Mouse (Mus musculus) liver, postnatal 0 days (tissue): ENCODE measurements around the gene Mex3a.

Experiments used
- CTCF ChIP-seq: sonication (generic); IDR thresholded peaks from 2 replicates; pipeline ENCODE4 v1.5.1; 2016; ENCODE audit warnings: antibody characterized with exemption, low read depth
- EP300 ChIP-seq: IDR thresholded peaks from 2 replicates; pipeline ENCODE4 v1.6.1; 2016; ENCODE audit warnings: antibody characterized with exemption, low read depth, mild to moderate bottlenecking

DNA sequence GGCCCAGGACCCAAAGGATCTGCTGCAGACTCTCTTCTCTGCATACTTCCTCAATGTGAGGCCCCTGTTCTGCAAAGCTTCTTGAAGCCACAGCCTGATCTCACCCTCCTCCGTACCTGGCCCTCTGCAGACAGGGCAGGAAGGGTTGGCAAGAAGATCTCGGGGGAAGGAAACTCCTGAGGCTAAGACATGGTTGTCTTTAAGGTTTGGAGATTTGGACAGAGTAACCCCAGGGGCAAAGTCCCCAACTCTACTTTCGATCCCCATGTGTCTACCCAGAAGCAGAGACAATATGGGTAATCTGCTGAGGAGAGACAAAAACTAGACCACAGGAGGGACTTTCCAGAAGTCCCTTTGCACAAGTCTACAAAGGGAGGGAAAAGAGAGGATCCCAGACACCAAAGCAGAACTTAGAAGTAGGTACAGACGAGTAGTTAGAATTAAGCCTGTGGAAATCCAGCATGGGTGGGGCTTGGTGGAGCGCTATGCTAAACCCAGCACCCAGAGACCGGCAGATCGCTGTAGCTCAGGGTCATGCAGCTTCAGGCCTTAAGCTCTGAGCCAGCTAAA is 18.6 kb upstream of the Mex3a start:
- TF ChIP-seq EP300 (no peak), CTCF (no peak)
